Mouse (Mus musculus) lung, postnatal 25 days (tissue): Measurements from ENCODE around the gene Serp1.

Source experiments
- DNase-seq: peaks from one replicate; pipeline ENCODE4 v3.0.0; 2022; ENCODE audit warnings: low spot score

The Serp1 gene

DNA sequence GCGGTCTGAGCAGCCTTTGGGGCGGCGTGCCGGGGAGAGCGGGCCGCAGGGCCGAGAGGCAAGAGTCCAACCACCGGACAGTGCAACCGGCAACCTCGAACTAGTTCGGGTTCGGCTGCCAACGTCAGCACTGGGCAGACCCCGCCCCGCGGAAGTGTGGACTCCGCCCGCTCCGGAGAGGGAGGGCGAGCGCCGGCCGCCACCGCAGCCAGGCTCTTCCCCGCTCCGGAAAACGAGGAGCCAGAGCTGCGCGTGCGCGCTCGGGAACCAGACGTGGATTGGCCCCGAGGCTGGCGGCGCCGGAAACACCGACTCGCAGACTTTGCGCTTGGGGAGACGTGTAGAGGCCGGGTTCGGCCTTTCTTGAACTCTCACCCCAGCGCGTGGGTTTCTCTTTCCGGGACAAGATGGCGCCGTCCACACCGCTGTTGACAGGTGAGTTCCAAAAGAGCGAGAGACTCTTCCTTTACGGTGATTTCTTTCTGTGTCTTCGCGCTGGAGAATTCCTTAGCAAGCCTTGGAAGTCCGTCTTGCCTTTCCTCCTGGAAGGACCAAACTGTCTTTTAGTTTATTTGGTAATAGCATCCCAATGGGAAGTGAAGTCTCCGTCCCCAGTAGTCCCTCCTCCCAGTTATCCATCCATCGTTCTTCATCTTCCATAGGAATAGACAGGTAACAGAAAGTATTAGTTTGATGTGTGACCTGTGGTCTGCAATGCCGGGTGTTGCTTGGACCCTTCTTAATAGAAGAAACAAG, at the start of gene Serp1, which contains the start of gene Eif2a:
Serp1 (minus strand) TSS at position 241 of the 756 bp plus-strand sequence.
Eif2a (plus strand) TSS at position 170 of the 756 bp plus-strand sequence.
- DNase-seq = peak; percentile 99

DNA sequence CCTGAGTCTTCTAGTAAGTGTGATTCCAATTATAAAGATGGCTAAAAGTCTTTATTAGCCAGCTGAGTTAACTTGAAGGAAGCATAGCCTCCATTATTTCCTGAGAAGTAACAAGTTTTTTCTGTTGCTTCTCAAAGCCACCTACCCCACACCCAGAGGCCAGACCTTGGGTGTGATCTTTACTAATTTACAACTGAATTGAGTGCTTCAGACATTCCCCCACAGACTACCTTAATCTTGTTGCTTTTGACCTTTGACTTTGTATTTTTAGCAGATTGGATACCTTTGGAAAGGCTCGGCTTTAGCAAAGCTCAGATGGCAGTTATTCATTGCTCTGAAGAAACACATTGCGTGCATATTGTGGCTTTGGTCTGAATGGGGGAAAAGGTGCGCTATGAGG, 45.1 kb upstream of the Serp1 start:
- no peak for DNase-seq

DNA sequence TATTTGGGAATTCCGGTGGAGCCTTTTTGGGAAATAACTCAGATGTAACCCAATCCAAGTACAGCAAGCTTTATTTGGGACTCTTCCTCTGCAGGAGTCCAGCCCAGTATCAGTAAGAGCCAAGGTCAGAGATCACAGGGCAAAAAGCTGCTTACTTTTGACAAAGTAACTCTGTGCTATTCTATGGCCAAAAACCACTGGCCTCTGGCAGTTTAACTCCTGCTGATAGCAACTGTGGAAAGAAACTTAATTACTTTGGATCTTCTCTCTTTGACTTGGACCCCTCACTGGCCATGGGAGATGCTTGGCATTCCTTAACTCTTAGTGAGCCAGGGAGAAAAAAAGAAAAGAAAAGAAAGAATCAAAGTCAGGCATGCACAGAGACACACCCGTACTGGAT, 35.7 kb upstream of the Serp1 start:
- no peak for DNase-seq

DNA sequence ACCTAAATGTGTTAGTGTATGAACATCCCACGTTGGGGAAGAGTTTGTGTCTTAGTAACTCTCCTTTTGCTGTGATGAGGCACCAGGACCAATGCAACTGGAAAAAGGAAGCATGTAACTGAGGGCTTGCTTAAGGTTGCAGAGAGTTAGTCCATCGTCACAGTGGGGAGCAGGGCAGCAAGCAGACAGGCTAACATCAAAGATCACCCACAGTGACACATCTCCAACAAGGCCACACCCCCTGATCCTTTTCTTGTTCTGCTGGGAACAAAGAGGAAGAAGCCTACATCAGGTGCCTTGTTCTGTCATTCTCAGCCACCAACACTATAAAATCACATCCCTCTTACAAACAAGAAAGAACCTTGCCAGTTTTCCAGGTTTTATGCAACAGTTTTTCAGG, 34.2 kb upstream of the Serp1 start:
- no peak for DNase-seq

DNA sequence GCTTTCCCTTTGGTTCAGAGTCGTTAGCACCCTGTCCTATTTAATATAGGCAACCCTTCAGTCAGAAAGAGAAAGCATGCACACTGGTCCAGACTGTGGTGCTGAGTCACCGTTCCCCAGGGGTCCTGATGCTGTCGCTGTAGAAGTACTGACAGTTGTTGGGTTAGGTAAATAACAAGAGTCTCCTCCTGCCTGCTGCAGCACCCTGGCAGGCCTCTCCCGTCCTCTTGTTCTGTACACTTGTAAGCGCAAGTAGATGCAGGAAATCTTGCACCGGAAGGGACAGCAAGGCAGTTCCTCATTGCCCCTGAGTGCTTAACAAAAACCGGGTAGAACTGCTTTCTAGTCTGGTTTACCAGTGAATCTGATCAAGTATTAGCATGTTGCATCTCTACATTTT, 31.0 kb upstream of the Serp1 start:
- DNase-seq = no peak

DNA sequence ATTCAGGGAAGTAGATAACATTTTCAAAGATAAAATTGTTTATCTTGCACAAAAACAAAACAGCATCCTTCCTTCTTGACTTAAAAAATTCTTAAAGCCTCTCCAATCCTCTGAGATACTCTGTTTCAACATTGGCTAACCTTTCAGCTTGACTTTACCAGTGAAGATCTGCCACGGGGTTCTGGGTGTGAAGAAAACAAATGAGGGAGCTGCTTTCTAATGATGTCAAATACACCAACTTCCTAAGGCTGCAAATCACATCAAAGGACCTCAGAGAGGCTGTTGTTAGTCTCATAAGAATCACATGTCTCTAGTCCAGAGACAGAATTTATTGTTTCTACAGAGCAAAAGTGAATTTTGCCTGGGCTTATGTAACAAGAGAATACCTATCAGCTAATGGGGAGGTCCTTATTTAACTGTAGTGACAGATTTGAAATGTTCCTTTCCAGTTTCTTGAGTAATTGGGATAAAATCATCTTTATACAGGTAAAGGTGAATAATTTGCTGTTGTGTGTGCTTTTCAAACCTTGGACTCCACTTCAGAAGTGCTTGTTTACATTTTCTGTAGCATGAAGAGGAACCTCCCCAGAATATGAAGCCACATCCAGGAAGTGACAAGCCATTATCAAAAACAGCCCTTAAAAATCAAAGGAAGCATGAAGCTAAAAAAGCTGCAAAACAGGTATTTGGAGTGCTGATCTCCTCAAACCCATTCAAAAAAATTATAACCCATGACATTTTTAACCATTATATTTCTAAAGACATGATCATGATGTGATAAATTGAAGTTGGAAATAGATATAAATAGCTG, 26.5 kb upstream of the Serp1 start:
- peak; percentile 29 for DNase-seq

DNA sequence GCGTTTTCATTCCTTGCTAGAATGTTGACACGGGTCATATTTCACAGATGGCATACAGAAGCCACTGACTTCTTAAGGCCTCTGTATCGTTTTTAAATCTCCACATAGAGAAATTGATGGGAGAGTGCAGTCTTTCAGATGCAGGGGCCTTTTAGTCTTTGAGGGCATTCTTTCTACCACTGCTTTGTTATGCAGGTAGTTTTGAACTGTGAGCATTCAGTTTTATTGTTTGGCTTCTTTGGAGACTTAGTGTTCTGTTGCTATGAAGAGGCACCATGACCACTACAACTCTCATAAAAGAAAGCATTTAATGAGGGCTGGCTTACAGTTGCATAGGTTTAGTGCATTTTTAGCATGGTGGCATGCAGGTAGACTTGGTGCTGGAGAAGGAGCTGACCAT, 10.9 kb upstream of the Serp1 start:
- no peak for DNase-seq

DNA sequence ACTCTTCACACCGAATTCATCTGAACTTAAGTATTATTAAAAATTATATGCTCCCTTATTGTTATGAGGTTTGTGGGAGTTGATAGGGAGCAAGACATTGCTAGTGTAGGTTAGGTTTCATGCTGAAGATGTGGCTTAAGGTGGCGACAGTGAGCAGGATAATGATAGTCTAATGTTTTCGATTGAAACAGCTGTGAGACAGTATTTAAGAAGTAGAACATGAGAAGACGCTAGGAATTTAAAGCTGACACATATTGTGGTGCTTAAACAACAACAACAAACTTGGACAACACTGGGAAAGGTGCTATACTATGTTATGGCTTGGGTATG, 681 bp upstream of the Serp1 start:
- DNase-seq = no peak

DNA sequence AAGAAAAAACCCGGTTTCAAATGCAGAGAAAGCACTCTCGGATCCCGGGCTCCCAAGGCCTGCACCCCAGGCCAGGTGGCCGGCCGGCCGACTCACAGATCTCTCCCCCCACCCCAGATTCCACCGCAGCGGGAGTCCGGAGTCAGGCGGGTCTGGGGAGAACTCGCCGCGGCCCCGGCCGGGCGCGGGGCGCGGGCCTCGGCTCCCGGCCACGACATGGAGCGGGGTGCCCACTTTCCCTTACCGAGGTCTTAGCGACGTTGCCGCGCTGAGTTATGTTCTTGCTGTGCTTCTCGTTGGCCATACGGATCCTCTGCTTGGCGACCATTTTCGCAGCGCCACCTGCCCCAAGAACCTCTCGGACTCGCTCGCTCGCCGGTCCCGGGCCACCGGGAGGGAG, 526 bp downstream of the Serp1 start:
- no peak for DNase-seq

DNA sequence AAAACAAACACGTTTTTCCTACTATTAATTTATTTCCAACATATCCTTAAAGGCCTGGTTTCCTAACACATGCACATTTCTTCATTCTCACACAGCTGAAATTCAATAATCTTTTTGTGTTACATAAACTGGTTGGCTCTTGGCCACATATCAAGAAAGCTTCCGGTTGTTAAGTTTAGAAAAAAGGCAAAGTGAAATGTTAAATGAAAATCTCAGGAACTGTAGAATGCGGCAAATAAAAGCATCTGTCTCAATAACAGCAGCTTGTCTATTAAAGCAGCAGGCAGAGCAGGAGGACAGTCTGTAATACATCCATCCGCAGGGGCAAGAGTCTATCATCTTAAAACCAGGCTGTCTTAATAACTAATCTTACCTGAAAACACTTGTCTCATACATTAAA, 1.4 kb downstream of the Serp1 start:
- no peak for DNase-seq

DNA sequence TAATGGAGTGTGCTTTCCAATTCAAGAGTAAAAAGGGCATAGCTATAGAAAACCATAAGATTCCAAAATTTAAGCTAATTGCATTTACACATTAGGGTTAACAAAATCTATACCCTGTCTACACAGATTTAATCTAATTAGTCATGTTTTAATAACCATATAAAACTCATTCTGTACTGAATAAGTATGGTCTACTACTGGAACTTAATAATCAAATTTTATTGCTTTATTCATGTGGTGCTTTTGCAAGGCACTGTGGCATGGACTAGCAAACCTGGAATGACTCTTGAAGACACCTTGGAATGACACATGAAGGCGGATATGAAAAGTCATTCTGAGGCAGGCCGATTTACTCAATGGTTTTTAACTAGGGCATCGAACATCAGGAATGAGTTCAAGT, 2.3 kb downstream of the Serp1 start:
- no peak for DNase-seq

DNA sequence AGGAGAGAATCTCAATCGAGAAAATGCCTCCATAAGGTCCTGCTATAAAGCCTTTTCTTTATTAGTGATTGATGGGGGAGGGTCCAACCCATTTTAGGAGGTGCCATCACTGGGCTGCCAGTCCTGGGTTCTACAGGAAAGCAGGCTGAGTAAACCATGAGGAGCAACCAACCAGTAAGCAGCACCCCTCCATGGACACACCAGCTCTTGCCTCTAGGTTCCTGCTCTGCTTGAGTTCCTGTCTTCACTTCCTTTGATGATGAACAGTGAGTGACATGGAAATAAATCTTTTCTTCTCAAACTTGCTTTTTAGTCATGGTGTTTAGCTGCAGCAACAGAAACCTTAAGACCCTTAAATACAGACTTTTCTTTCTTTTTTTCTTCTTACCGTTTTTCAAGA, 4.3 kb downstream of the Serp1 start:
- DNase-seq = no peak

DNA sequence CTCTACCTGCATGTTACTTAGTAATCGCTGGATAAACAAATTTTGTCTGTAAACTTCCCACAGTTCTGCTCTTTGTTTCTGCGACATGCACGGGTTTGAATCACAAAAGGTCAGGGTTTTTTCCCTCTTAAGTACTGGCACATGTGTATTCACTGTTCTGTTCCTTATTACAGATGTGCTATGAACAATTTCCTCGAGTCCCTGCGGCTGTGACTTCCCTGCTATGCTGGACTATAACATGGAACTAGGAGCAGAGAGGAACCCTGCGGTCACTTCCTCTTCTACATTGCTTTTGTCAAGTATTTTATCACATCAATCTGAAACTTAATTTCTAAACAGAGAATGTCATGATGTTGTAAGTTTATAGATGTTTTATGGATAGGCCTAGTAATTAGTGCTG, 5.4 kb downstream of the Serp1 start:
- DNase-seq = no peak

DNA sequence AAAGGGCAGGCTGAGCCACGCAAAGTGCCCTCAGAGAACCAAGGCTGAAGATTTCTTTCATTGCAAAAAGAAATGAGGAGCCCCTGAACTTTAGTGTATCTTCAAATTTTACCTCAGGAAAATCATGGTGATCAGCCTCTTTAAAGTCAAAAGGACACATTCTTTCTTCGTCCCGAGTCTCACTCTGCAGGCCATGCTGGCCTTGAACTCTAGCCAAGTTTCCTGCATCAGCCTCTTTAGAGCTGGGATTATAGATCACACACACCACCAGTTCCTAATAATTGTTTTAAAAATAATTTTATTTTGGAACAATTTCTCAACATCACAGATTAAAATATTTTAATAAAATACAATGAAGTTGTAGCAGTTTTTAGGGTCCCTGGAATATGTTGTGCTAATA, 6.2 kb downstream of the Serp1 start:
- no peak for DNase-seq

DNA sequence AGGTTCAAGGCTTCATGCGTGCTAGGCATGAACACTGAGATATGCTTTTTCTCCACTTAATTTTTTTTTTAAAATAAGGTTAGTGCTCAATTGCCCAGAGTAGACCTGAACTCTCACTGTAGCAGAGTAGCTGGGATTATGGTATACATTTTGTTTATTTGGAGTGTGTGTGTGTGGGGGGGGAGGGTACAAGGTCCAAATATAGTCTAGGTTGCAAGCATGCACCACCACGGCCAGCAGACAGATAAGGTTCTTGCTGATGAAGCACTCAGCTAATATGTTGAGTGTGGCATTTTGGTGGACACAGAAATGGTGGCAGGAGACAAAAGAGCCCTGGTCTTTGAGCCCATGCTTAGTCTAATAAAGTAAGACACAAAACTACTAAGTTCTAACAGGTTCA, 6.7 kb downstream of the Serp1 start:
- DNase-seq = no peak

DNA sequence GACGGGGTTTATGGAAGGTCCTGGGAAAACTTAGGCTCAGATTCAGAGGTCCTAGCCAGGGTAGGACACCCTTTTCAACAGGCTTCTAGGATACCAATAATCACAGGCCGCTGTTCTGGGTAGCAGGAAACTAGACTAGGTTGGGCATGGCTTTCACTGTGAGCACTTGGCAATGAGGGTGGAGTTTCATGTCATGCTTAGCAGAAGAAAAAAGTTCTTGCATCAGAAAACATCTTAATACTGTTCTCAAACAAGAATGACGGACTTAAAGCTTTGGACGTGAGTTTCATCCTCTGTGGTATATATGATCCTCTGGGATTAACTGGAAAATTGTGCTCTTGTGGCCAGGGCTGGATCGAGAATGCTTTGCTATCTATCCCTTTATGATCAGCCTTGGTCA, 7.9 kb downstream of the Serp1 start:
- DNase-seq = no peak

DNA sequence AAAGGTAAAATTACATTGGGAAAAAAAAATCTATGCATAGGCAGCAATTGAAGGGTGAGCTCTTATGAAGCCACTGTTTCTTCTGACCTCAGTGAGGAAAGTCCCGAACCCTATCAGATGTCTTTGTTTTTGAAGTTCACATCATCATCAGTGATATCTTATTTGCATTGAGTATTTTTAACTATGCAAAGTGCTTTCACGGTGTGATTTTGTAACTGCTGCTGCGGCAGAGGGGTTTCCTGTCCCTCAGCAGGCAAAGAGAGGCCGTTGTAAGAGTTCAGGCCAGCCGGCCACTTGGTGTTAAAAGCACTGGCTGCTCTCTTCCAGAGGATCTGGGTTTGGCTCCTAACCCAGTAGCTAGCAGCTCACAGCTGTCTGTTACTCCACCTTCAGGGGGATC, 8.4 kb downstream of the Serp1 start:
- DNase-seq = peak; percentile 32

DNA sequence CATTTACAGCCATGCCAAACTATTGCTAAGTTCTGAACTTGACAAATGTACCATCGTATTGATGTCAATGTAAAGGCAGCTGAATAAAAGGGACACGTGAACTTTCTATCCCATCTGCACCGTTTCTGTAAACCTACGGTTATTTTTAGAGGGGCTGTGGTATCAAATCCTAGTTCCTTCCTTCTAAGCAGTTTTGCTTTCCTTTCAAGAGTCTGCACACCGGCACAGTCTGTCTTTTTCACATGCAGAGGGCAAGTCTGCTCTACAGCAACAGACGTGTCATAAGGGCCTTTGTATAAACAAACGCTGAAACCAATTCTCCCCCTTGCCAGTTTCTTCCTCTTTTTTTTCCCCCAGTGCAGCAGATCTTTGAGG, 9.1 kb downstream of the Serp1 start:
- peak; percentile 54 for DNase-seq

DNA sequence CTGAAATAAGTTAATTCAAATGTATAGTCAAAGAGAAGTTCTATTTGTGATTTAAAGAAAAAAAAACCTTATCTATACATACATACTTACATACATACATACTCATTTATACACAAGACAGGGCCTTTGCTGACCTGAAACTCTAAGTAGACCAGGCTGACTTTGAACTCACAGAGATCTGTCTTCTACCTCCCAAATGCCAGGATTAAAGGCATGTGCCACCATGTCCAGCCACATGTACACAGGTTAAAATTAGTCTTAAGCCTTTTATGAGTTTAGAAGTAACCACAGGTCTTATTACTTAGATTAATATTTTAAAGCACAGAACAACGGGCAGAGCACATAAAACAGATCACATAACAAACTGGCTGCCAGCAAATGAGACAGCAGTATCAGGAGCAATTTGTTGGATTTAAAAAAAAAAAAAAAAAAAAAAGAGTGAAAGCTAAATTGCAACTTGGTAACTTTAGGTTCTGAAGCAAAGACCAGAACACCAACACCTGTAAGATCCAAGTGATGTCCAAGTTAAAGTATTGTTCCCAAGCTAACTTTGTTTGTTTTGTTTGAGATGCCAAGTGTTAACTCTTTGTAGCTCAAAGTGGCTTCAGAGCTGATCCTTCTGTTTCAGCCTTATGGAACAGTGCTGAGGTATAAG, 9.6 kb downstream of the Serp1 start:
- DNase-seq = no peak

DNA sequence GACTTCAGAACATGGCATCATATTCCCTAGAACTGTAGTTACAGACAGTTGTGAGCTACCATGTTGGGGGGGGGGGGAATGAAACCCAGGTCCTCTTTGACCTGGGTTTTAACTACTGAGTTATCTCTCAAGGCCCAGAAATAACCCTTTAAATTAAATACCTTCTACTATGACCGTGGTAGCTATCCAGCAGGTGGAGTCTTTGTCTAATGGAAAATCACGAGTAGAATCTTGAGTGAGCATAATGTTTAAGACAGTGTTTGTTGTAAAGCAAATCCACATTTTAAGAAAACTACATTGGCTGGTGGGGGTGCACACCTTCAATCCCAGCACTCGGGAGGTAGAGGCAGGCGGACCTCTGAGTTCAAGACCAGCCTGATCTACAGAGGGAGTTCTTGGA, 12.2 kb downstream of the Serp1 start:
- no peak for DNase-seq

DNA sequence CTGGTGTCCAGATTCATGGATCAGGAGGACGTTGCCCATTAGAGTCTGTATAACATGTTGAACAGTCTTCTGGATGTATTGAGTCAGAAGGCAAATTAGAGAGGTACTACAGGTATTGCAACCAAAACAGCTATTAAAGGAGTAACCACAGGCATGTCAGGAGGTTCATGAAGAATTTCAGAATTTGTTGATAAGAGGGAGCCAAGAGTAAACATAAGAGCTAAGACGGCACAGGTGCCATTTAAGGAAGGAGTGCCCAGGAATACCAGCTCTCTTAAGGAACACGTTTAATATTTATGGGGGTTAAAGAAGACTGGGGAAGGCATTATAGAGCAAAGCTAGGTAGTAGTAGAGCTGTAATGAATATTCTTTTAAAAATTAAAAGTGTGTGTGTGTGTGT, 13.0 kb downstream of the Serp1 start:
- no peak for DNase-seq

DNA sequence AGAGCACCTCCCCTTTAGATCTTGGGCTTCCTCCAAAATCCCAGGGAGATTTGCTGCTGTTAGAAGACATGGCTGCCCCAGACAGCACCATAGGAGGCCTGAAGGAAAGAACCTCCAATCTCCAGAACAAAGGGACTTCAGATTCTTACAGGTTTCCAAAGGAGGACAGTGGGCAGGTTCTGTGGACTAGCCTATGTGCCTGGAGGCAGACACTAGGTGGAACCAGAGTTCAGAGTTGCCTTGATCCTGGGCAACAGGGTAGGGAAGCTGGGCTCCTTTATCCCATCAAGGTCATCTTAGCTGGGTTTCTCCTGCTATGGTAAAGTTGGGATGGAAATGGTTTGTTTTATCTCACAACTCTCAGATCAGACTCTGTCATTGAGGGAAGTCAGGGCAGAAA, 14.1 kb downstream of the Serp1 start:
- DNase-seq = no peak

DNA sequence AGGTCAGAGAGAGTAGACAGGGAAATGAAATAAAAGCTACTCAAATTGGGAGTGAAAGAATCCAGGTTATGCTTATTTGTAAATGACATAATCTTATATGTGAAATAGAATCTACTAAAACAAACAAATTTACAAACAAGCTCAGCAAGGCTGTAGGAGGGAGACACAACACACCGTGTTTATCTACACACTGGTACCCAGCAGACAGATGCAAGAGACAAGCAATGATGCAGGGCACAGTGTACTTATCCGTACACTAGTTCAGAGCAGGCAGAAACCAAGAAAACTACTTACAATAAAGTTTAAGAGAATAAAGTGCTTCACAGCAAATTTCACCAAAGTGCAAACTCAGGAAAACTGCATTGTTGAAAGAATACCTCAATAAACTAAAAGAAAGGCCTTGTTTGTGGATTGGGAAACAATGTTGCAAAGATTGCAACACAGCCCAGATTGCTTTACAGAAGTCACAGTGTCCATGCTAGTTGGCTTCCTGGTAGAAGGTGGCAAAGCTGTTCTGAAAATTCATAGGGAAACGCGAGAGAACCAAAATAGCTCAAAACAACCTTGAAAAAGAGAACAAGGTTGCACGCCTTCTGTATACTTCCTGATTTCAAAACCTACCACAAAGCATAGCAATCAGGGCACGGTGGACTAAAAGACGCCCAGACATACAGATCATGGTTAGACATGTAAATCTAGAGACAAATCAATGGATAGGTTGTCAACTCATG, 17.5 kb downstream of the Serp1 start:
- DNase-seq = peak; percentile 52
